Mouse (Mus musculus): ENCODE results near the gene Fmnl1.

DNA sequence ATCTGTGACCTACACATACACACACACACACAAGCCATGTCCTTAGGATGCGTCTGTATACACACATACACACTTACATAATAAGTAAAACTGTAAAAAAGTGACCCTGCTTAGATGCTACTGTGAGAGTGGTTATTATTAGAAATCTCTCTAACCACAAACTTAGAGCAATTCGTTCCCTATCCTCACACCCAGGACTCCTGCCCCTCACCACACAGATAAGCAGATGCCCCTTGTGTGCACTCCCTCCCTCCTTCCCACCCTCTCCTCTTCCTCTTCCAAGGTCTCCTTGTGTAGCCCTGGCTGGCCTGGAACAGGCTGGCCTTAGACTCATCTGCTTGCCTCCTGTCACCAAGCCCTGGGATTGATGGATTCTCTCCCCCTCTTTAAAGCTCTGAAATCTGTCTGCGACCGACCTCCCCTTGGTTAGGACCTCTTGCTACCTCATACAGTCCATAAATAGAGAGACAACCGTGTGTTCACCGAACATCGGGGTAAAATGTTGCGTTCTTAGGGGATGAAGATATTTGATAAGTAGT lies 34.8 kb upstream of the Fmnl1 start:
- TF ChIP-seq CTCF (IDR thresholded peaks at IDR 0.05; ENCODE audit: borderline replicate concordance, control insufficient read depth, extremely low read depth, insufficient read depth, low read length, poor library complexity) (no peak), POLR2A (IDR thresholded peaks at IDR 0.05; ENCODE audit: control insufficient read depth, extremely low read depth, insufficient read depth, low read length, poor library complexity) (no peak)

Data from thymus, adult 2 months (tissue).